Mouse (Mus musculus) 3T3-L1 (cell line): ENCODE results near the gene Syncrip.
"Not testable (repeated sequence)": the region's sequence is repeated elsewhere in the genome, so short reads cannot be mapped to it uniquely, and the experiment has no call there.

ENCODE experiments used
- DNase-seq: peaks from one replicate; pipeline ENCODE4 v3.0.0-alpha.2; 2015; ENCODE audit warnings: low read depth, low spot score

Gene Syncrip

DNA sequence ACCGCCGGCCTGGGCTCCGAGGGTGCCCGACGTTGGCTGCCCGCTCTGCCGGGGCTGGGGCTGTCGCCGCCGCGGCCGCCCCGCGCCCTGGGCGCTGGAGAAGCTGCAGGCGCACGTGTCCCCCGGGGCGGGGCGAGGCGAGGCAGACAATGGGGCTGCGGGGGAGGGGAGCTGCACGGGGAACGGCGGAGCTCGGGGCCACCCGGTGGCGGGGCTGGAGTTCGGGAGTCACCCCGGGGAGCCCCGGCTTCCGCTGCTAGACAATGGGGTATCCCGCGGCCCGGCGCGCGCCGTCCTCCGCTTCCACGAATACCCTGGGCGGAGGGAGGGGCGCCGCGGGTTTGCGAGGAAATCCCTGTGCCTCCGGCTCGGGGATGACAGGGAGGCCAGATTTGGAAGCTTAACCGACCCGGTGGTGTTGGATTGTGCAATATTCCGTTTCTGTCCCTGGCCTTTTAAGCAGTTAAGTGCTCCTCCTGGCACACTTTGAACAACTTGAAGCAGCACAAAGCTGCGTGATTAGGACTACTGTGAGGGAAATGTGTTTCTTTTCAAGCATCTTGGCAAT is 539 bp upstream of the Syncrip start:
- DNase-seq: peak; percentile 72

- peak; percentile 9 for DNase-seq
Observed at GRCm38 (mm10) chr9:88481791-88482160, 598 bp downstream of the Syncrip start.

DNA sequence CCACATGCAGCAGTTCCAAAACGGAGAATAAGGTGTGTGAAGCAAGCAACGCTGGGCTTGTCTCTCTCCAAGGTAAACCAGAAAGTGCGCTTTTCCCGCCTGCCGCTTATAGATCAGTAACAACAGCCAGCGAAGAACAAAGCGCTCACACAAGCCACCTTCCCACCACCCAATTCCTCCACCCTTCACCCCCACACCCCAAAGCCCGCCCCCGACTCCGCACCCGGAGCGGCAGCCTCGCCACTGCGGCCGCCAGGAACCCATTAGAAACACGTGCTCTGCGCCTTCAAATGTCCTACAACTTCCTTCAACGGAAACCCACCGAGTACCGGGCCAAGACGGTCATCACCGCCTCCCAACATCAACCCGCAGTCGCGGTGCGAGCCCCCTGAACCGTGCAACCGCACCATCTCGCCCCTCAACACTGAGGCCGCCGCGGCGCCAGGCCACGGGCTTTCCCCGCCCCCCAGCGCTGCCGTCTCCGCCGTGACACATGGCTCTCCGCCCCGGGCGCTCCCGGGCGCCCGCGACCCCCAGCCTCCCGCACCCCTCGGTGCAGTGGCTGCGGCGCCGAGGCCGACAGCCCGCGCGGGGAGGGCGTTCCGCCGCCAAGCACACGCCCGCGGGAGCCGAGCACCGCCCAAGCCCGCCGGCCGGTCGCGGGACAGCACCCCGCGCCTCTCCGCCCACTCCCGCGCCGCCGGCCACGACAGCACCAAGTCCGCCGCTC is 1.1 kb downstream of the Syncrip start:
- DNase-seq: peak; percentile 32

- DNase-seq: peak; percentile 15
Observed at GRCm38 (mm10) chr9:88480120-88480519, 2.3 kb downstream of the Syncrip start.

DNA sequence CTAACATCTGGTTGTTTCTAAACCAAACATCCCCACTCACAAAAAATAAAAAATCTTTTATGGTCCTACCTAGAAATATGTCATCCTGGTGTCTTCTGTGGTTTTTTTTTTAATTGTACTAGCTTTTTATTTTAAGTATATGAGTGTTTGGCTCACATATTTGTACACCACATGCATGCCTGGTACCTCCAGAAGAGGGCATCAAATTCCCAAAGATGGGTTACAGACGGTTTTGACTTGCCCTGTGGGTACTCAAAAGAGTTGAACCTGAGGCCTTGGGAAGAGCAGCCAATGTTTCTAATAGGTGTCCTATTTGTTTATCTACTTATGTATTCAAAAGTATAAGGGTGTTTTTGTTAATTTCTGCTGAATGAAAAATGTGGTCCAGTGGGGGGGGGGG is 6.2 kb downstream of the Syncrip start:
- peak; percentile 59 for DNase-seq

- DNase-seq: not testable (repeated sequence)
Observed at GRCm38 (mm10) chr9:88461017-88461416, 21.4 kb downstream of the Syncrip start.

DNA sequence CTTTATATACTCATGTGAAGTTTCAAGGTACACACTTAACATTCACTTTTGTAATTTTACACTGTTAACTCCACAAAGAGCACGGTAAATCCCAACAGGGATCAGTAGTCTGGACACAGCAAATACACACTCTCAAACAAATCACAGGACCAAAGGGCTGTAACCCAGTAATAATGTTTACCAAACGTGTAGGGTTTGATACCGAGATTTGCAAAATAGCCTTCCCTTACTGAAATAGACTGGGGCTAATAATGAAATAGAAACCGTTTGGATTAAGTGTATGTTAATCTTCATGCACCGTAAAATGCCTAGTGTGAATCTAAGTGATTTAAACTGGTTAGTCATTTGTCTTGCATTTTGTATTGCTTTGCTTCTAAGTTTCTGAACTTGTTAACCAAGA is 42.4 kb downstream of the Syncrip start:
- peak; percentile 33 for DNase-seq

DNA sequence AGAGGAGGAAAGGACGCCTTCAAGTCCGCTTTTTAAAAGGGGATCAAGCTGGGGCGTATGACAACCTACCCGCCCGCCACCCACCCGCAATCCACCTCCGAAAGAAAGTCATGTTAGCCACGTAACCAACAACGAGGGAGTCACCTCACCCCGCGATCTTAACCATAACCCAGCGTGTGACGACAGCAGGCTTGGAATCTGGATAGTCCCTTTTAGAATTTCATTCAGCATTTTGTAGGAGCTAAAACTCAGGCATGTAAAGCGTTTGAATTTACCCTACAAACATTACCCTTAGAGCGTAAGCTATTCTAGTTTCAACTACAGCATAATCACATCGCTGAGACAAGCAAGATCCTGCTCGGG is 43.2 kb downstream of the Syncrip start:
- DNase-seq: no peak

DNA sequence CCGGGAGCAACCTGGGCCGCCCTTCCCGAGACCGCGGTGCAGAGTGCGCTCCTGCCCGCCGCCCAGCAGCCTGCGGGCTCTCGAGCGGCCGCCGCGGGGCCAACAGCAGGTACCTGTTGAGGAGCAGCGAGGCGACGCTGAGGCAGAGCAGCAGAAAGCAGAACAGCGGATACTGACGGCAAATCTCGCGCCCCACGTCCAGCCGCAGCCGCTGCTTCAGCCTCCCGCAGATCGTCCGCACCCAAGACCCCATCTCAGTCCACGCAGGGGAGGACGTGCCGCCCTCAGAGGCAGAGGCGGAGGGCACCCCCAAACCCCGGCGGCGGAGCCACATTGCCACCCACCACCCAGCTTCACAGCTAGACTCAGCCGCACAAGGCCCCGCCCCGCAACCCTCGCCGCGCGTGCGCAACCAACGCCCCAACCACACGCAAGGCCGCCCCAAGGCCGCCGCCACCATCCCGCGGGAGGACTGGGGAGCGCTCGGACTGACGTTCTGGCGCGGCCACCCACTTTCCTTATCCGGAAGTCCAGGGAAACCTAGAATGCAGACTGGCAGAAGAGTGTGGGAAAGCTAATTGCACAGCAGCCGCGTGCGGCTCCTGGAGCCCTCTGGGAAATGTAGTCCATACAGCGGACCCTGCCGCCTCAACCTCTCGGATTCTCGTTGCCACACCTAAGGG is 43.7 kb downstream of the Syncrip start, which contains the start of gene Snx14:
TSS of gene Snx14 (minus strand) at position 404 of the 683 bp plus-strand sequence.
- peak; percentile 97 for DNase-seq

DNA sequence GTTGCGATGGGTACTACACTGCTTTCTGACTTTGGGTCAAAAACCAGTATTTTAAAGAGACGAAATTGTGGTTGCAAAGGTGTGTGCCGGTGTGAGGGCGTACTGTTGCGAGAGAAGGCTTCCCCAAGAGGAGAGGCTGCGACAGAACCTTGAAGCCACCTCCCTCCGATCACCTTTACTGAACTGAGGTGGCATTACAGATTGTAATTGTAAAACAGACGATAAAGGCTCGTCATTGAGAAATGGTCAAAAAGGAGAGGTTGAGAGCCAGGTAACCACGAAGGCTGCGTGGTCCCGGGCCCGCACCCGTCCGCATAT is 44.2 kb downstream of the Syncrip start:
- peak; percentile 47 for DNase-seq

DNA sequence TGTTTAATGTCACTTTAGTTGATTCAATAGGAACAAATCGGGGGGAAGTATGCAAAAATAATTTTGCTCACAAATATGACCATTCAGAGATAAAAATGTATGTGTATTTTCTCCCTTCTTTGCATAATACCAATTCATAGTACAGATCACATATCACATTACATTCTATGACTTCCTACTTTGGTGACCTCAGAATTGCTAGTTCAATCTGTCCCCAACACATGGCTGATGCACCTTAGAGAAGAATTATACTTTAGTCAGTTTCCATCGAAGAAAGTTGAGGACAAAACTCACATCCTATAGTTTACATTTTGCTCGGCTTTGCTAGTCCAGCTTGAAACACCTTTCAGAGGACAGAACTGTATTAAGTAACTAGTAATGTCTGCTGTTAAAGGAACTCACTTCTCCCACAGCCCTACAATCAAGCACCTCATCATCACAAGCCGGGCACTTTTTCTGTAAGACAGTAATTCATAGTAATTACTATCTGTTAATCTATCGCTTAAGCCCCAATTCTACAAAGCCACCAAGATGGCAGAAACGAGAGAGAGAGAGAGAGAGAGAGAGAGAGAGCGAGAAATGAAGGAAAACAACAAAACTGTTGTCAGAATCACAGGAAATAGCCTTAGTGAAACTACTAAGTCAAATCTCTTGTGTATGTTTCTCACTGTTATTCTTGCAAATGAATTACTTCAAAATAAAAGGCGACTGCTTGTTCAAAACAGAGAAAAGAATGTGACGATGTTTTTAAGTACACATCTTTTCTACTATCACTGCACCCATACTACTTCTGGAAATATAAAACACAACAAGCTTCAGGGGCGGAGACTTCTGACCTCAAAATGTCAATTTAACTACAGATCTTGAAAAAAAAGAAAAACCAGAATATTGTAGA is 44.8 kb downstream of the Syncrip start:
- DNase-seq: peak; percentile 16

GRCm38 (mm10) chr9:88424356-88424755 is 58.0 kb downstream of the Syncrip start:
- DNase-seq: no peak

DNA sequence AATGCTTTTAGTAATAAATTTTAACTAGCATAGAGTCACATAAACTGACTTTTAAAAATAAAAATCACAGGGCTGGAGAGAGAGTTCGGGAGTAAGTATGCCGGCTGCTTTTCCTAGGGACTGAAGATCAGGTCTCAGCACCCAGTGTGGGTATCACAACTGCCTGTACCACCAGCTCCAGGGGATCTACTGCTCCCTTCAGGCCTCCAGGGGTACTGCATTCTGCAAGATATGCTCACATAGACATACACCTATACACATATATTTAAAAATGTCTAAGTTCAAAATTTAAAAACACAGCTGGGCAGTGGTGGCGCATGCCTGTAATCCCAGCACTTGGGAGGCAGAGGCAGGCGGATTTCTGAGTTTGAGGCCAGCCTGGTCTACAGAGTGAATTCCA is 59.9 kb downstream of the Syncrip start:
- DNase-seq: no peak

DNA sequence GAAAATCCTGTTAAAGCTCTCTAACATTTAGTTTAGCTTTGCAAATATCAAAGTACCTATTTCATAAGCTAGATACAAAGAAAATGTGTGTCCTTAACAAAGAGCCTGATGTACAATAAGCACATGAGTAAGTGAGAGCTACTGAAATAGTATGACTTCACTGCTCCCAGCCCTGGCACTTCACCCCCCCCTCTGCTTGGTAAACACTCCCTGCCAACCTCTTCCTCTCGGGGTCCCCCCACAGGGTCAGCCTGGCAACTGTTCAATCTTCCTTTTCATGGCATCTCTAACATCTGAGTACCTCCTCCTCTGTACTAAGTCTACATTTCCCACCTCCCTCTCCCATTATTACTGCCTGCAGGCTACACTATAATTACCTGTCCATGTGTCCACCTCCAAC is 65.6 kb downstream of the Syncrip start:
- no peak for DNase-seq

DNA sequence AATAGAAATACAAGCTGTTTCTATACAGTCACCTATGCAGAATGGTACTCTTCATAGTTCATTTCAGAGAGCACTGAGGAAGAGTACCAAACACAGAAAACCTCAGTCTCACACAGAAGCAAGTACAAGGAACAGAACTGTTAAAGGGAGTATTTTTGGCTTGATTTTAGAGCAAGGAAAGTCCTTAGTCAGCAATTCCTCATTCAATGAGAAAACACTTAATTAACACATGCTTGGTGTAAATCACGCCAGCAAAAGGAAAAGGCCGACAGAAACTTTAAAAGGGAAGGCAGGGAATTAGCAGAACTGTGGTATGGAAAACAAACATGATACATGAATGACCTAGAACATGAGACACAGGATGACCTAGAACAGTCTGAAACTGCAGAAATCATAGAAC is 72.4 kb downstream of the Syncrip start:
- no peak for DNase-seq

GRCm38 (mm10) chr9:88404515-88404914 is 77.9 kb downstream of the Syncrip start:
- DNase-seq: no peak

GRCm38 (mm10) chr9:88404088-88404487 is 78.3 kb downstream of the Syncrip start:
- no peak for DNase-seq

- peak; percentile 42 for DNase-seq
Observed at GRCm38 (mm10) chr9:88398461-88398860, 83.9 kb downstream of the Syncrip start.
